In genomic region chr7:118300678-118301342, GRCm38 (mm10) we compare ENCODE assay signal across 8 mouse cellular contexts. TPM values are rescaled to one million over a fixed set of nuclear protein-coding genes. Genes with fewer than 3 reads are reported as not detected.
DNase-seq lines count a peak whose midpoint lies in the region; ATAC-seq and TF ChIP-seq lines count a peak whose summit lies in the region.

No protein-coding gene starts in this region.

- peak; percentile 16 to 31 for DNase-seq in cerebellum, adult 18-20 months
- no peak for DNase-seq in cerebellum, postnatal 36 days
- peak; percentile 32 for DNase-seq in lung, embryonic 14.5 days
- no peak for DNase-seq in lung, adult 2 months
- peak; percentile 52 for DNase-seq in limb, embryonic 10.5 days (ENCODE audit: low spot score)
- no peak for DNase-seq in thymus, postnatal 36 days
- no peak for DNase-seq in ovary, adult 18-20 months (ENCODE audit: low spot score)

- WGBS in lung, embryonic 14.5 days, result 66% methylated on average over 7 of the region's 7 CpGs
- WGBS in lung, adult 2 months, result 64% methylated on average over 7 of the region's 7 CpGs
- WGBS in limb, embryonic 10.5 days, result 45% methylated on average over 7 of the region's 7 CpGs

- H3K36me3 ChIP-seq in lung, embryonic 14.5 days (ENCODE audit: insufficient read depth), result no peaks in the 10 kb centered on the region
- no peaks in the 10 kb centered on the region for H3K36me3 ChIP-seq in limb, embryonic 10.5 days

- TF ChIP-seq POLR2A in lung, adult 2 months (IDR thresholded peaks at IDR 0.05; ENCODE audit: borderline replicate concordance, extremely low read depth, low read depth, low read length), result no peak

- no peak overlapping the region for H3K27ac ChIP-seq in lung, embryonic 14.5 days (ENCODE audit: low read depth)
- peak overlapping the region; percentile 32; the same call in 1 of the 2 replicates for H3K27ac ChIP-seq in limb, embryonic 10.5 days

- no peaks in the 10 kb centered on the region for H3K27me3 ChIP-seq in lung, embryonic 14.5 days (ENCODE audit: insufficient read depth, low read length)
- no peaks in the 10 kb centered on the region for H3K27me3 ChIP-seq in limb, embryonic 10.5 days (ENCODE audit: low read depth, poor library complexity, severe bottlenecking)

- no peak for TF ChIP-seq CTCF in lung, embryonic 14.5 days (IDR thresholded peaks at IDR 0.05; ENCODE audit: low read depth)
- TF ChIP-seq CTCF in lung, adult 2 months (IDR thresholded peaks at IDR 0.05; ENCODE audit: insufficient read depth, low read length), result no peak

- ATAC-seq in lung, embryonic 14.5 days (ENCODE audit: insufficient read depth), result peak; percentile 47; the same call in 1 of the 2 replicates
- ATAC-seq in granulocyte monocyte progenitor cell, adult 5-6 weeks (replicated peaks; ENCODE audit: poor library complexity, severe bottlenecking), result peak; percentile 34

- H3K4me2 ChIP-seq in lung, embryonic 14.5 days, result no peak overlapping the region

- no peak overlapping the region for H3K4me3 ChIP-seq in lung, embryonic 14.5 days (ENCODE audit: low read depth, low read length)
- no peak overlapping the region for H3K4me3 ChIP-seq in lung, adult 2 months (replicated peaks; ENCODE audit: extremely low read depth, low read depth, low read length)
- H3K4me3 ChIP-seq in limb, embryonic 10.5 days, result no peak overlapping the region

- no peaks in the 10 kb centered on the region for H3K9me3 ChIP-seq in lung, embryonic 14.5 days (ENCODE audit: low read depth, low read length)
- H3K9me3 ChIP-seq in limb, embryonic 10.5 days (replicated peaks), result no peaks in the 10 kb centered on the region

- H3K4me1 ChIP-seq in lung, embryonic 14.5 days (ENCODE audit: insufficient read depth), result no peaks in the 10 kb centered on the region
- no peaks in the 10 kb centered on the region for H3K4me1 ChIP-seq in lung, adult 2 months (ENCODE audit: control insufficient read depth, insufficient read depth, low read length)
- peaks cover 25% of the 10 kb centered on the region for H3K4me1 ChIP-seq in limb, embryonic 10.5 days

- H3K9ac ChIP-seq in lung, embryonic 14.5 days, result no peak overlapping the region

RNA-seq across cellular contexts. Expression of gene Smg1, which starts 57.3 kb away (rescaled TPM):
- 28.1 and 28.3 TPM in 2 replicates for polyA plus RNA-seq in lung, embryonic 14.5 days (2014; fragmentation: Nextera tagmentation; extraction: Ambion mirVana)
- 21.8 and 24.9 TPM in 2 replicates for polyA plus RNA-seq in lung, adult 2 months (2012; rRNA removed)
- 64.7 and 70.6 TPM in 2 replicates for total RNA-seq in granulocyte monocyte progenitor cell, adult 5-6 weeks (2014; fragmentation: Nextera tagmentation)
- total RNA-seq in granulocyte monocyte progenitor cell, adult 5-6 weeks (2017), result 37.3 and 48.2 TPM in 2 replicates
- 18.0 and 21.8 TPM in 2 replicates for polyA plus RNA-seq in limb, embryonic 10.5 days (2016; fragmentation: Nextera tagmentation; extraction: Ambion mirVana)

Comparison
In these comparisons a context has a peak if more than half of its experiments do, and no peak if none do; other contexts are left out.
1. DNase-seq: peak in cerebellum, adult 18-20 months (2 of 2), lung, embryonic 14.5 days (single experiment) and limb, embryonic 10.5 days (single experiment); none in cerebellum, postnatal 36 days (0 of 2), lung, adult 2 months (single experiment), thymus, postnatal 36 days (0 of 2) and ovary, adult 18-20 months (single experiment).